Mouse (Mus musculus): ENCODE results near the gene H2-T24.

H2-T24 gene

DNA sequence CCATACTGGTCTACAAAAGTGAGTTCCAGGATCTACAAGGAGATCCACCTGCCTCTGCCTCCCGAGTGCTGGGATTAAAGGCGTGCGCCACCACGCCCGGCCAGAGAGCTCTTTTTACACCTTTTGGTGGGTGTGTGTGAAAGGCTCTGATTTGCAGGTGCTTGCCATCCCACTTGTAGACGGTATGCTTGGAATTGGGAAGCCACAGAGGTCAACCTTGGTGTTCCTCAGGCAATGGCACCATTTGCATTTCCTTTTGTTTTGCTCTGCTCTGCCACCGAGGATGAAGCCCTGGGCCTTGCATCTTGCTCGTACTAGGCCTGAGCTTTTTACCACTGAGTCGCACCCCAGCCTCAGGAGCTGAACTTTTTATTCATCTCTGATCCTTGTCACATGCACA, 38.6 kb downstream of the H2-T24 start:
- DNase-seq (ENCODE audit: low spot score), result no peak

GRCm38 (mm10) chr17:35980363-35980754, 40.0 kb downstream of the H2-T24 start:
- no peak for DNase-seq (ENCODE audit: low spot score)

DNA sequence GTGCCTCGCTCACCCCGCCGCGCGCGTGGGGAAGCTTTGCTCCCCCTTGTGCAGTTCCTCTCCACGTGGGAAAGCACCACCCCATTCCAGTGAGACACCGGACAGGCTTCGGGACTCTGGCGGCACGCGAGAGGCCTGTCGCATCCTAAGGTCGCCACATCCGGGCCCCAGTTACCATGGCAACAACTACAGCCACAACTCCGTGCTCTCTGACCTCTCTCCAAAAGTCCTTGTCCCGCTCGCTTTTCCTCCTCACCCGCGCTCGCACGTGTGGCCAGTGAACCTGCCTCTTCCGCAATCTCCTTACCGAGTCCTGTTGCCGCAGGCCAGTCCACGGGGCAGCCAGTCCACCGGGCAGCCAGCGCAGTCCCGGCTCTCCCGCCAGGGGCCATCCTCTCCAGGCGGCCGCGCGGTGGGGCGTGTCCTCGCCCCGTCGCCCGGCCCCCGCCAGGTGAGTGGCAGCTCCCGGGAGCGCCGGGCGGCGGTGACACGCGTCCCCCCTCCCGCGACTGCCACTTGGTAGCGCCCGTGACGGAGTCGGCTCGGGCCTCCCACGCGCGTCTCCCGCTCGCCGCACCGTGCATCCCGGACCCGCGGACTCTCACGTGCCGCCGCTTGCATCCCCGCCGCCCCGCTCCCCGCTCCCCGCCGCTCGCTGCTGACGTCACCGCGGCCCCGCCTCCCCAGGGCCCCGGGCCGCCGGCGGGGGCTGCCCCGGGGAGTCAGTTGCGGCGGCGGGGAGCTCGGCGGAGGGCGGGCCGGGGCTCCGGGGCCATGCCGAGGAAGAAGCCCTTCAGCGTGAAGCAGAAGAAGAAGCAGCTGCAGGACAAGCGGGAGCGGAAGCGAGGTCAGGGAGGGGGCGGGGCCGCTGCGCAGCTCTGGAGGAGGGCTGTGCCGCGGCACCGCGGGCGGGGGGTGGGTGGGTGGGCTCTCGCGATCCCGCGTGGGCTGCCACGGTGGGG, 40.7 kb downstream of the H2-T24 start, which contains the start of the genes Gnl1 and Prr3:
Gene Gnl1, plus strand, starts transcription at position 451 of the 962 bp plus-strand sequence.
Gene Prr3, minus strand, starts transcription at position 836 of the 962 bp plus-strand sequence.
- peak; percentile 95 for DNase-seq (ENCODE audit: low spot score)

- no peak for DNase-seq (ENCODE audit: low spot score)
Observed at GRCm38 (mm10) chr17:35978811-35979400, 41.5 kb downstream of the H2-T24 start.

DNA sequence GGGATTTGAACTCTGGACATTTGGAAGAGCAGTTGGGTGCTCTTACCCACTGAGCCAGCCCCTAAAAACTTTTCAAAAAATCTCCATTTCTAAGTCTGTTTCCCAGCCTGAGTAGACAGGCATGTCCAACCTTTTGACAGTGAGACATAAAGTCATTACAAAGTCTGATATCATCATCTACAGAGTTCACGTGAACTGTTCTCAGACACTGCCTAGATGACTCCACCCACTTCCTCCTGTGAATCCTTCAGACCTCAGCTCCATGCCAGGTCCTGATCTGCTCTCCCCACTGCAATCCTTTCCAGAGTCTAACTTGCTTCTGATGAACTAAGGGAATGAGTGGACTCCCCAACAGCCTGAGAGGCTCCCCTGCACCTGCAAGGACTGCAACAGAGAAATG, 48.2 kb downstream of the H2-T24 start:
- DNase-seq (ENCODE audit: low spot score), result no peak

DNA sequence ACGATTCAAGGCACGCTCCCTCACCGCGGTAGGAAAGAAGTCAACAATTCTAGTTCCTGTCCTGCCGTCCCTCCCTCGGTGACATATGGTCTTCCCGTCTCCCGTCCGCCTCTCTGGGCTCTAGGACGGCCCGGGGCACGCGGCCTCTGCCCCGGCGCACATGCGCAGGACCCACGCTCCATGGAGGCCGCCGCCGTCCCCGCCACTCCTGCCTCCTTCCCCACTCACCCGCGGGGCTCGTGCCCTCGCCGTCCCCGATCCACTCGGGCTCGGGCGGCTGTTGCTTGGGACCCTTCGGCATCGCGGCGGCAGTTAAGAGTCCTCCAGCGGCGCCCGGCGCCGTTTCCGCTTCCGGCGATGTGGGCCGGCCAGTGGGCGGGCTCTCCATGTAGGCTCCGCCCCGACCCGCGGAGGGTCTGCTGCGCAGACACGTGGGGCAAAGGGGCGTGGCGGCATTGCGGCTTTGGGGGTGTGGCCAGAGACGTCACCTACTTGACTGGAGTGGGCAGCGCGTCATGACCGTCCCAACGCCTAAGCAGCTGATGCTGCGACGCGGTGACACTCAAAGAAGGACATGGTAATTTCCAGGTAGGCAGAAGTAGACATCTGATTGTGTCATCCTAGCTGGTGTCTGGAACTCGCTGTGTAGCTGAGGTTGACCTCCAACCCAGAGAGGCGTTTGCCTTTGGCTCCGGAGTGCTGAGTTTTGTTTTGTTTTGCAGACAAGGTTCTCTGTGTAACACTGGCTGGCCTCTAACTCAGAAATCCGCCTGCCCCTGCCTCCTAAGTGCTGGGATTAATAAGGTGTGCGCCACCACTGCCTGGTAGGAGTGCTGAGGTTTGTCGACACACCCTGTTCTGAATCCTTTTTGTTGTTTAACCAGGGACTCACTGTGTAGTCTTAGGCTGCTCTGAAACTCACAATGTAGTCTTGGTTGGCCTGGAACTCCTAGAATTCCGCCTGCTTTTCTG, 50.7 kb downstream of the H2-T24 start, which contains the start of gene Abcf1:
Gene Abcf1, minus strand, starts transcription at position 344 of the 972 bp plus-strand sequence.
- DNase-seq (ENCODE audit: low spot score), result peak; percentile 92

DNA sequence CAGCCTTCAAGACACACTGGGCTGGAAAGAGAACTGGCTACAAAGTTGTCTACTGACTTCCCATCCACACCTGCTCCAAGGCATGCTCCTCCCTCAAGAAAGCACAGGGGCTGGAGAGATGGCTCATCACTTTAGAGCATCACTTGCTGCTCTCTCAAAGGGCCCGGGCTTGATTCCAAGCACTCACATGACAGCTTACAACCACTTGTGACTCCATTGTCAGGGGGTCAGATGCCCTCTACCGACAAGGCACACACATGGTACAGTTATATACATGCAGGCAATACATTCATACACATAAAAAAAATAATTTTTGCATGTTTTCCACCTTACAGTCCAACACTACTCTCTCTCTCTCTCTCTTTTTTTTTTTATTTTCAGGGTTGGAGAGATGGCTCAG, 52.7 kb downstream of the H2-T24 start:
- no peak for DNase-seq (ENCODE audit: low spot score)

GRCm38 (mm10) chr17:35963279-35963678, 57.1 kb downstream of the H2-T24 start:
- no peak for DNase-seq (ENCODE audit: low spot score)

GRCm38 (mm10) chr17:35958533-35959223, 61.7 kb downstream of the H2-T24 start:
- no peak for DNase-seq (ENCODE audit: low spot score)

All from layer of hippocampus, adult 9-10 months (tissue).